Mouse (Mus musculus): ENCODE data around the gene Gm382.

The Gm382 gene

DNA sequence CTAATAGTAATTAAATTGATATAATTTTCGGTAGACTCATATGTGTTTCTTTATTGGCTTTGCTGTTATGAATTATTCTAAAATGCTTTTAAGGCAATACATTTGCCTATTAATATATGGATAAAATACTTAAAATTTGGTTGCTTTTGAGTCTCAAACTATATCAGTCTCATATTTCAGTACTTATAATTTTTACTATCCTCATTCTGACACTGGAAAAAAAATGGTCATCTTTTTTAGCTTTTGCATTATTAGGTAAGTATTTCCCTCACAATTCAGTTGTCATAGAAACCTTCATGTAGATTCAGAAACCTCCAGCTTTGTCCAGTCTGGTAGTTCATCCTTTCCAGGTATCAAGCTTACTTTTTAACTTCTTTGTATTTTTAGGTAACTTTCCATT lies at the start of gene Gm382:
Gm382 (plus strand) TSS at position 301 of the 400 bp plus-strand sequence.
- DNase-seq (ENCODE audit: low spot score), result no peak

GRCm38 (mm10) chrX:127070179-127070578 lies 30.4 kb downstream of the Gm382 start:
- no peak for DNase-seq (ENCODE audit: low spot score)

DNA sequence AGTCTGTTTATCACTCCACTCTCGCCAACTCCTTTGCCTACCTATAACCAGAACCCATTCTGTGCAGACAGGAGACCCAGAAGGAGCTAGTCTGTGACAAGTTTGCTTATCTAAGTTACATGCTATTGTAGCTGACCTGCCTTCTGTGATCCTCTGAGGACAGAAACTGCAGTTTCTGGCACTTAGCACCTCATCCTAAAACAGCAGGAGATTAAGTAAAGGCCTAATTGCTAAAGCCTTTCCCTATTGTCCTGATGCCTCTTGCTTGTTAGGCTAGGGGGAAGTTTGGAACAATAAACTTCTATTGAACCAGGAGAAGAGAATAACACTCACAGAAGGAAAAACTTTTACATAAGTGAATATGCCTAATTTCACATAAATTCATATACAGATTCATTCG lies 51.5 kb downstream of the Gm382 start:
- no peak for DNase-seq (ENCODE audit: low spot score)

DNA sequence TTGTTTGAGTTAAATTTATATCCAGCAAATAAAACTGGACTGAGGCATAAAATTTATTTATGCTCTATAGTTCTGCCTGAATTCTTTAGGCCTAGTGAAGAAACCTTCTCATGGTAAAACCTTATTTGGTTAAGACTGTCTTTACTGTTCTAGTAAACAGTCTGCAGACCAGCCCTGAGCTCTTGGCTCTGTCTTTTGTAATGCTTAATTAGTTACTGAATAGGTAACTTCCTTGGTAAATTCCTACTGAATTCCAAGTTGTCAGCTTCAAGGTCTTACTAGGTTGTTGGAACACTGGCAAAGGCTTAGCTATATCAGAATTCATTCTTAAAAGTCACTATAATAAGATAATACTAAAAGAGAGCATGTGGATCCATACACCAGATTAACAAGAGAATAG lies 53.3 kb downstream of the Gm382 start:
- DNase-seq (ENCODE audit: low spot score), result no peak

GRCm38 (mm10) chrX:127093961-127094360 lies 54.2 kb downstream of the Gm382 start:
- DNase-seq (ENCODE audit: low spot score), result no peak

- DNase-seq (ENCODE audit: low spot score), result no peak
These were observed 64.6 kb downstream of the Gm382 start for GRCm38 (mm10) chrX:127104341-127104740.

Data from ovary, postnatal 10 days (tissue).